Comparison of ENCODE assay signal across 14 mouse cellular contexts in the genomic region with DNA sequence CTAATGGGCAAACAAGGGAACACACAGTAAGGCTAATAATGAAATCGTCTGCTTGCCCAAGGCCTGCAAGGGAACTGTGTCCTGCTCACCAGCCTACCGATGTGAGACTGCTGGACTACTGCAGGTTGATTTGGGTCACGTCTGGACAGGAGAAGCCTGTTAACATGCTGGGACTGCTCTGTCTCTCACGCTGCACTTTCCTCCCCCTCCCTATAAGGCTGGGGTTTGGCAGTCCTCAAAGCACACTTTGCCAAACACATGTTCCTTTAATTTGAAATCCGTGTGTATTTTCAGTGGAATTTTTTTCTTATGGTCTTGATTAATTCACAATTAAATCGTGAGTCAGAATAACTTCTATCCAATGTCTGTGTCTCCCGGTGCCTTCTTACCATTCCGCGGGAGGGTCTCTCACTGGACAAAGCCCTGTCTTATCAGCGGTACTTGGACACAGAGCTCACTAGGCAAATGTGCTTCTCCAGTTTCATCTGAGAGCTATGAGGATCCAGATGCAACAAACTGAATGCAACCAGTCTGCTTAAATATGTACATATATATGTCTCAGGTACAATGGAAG.
DNase-seq lines count a peak whose midpoint lies in the region; ATAC-seq and TF ChIP-seq lines count a peak whose summit lies in the region.
"Had no signal": no experiment of that assay in that cellular context is flagged by ENCODE, and none has a peak within 500 bp of the region (broad histone marks: within the 10 kb centered on the region; RNA-seq: fewer than 3 reads in every experiment).

No protein-coding gene starts in this region.

- no peak for TF ChIP-seq CTCF in layer of hippocampus, adult 2 months (conservative IDR thresholded peaks at IDR 0.05)
- no peak for TF ChIP-seq CTCF in heart, postnatal 0 days (IDR thresholded peaks at IDR 0.05; ENCODE audit: low read depth)

- ATAC-seq in forebrain, embryonic 15.5 days (replicated peaks) = 0 out of 2 replicates have a peak, but pooled peaks have one; percentile 41
- ATAC-seq in embryonic facial prominence, embryonic 15.5 days (ENCODE audit: insufficient number of reproducible peaks, low FRiP score, low TSS enrichment, low read depth) = peak; percentile 80; the same call in 1 of the 2 replicates
- peak; percentile 49; the same call in 1 of the 2 replicates for ATAC-seq in heart, postnatal 0 days (ENCODE audit: insufficient read depth, low read depth)
- no peak for ATAC-seq in megakaryocyte, adult 5-6 weeks (ENCODE audit: poor library complexity, severe bottlenecking)
- ATAC-seq: forebrain, embryonic 13.5 days had no signal

- H3K4me2 ChIP-seq in forebrain, embryonic 15.5 days (replicated peaks) = no peak overlapping the region
- H3K4me2 ChIP-seq in embryonic facial prominence, embryonic 15.5 days (replicated peaks) = no peak overlapping the region
- H3K4me2 ChIP-seq in heart, postnatal 0 days (ENCODE audit: low read depth, low read length) = no peak overlapping the region
- H3K4me2 ChIP-seq: forebrain, embryonic 13.5 days; liver, embryonic 15.5 days had no signal

- no peaks in the 10 kb centered on the region for H3K27me3 ChIP-seq in forebrain, embryonic 15.5 days
- no peaks in the 10 kb centered on the region for H3K27me3 ChIP-seq in forebrain, embryonic 10.5 days (ENCODE audit: poor library complexity, severe bottlenecking)
- H3K27me3 ChIP-seq in embryonic facial prominence, embryonic 15.5 days = no peaks in the 10 kb centered on the region
- H3K27me3 ChIP-seq in heart, postnatal 0 days (ENCODE audit: control insufficient read depth, insufficient read depth, low read length) = no peaks in the 10 kb centered on the region
- H3K27me3 ChIP-seq: forebrain, embryonic 13.5 days; liver, embryonic 15.5 days; megakaryocyte, embryonic 14.5 days had no signal

- no peak overlapping the region for H3K27ac ChIP-seq in forebrain, embryonic 15.5 days (replicated peaks)
- H3K27ac ChIP-seq in forebrain, embryonic 10.5 days = no peak overlapping the region
- no peak overlapping the region for H3K27ac ChIP-seq in layer of hippocampus, adult 2 months
- peak overlapping the region; percentile 76 for H3K27ac ChIP-seq in embryonic facial prominence, embryonic 15.5 days (replicated peaks)
- H3K27ac ChIP-seq in heart, postnatal 0 days (ENCODE audit: low read depth) = no peak overlapping the region
- H3K27ac ChIP-seq: forebrain, embryonic 13.5 days; liver, embryonic 15.5 days had no signal

- DNase-seq in forebrain, embryonic 10.5 days (ENCODE audit: extremely low spot score, low spot score) = no peak
- DNase-seq in layer of hippocampus, adult 2 months (ENCODE audit: low spot score in 2 of 2) = peak; percentile 39 to 42
- DNase-seq in layer of hippocampus, adult 9-11 months = no peak
- peak; percentile 10 for DNase-seq in heart, postnatal 0 days (ENCODE audit: low spot score)
- DNase-seq in cerebellum, postnatal 4 days (ENCODE audit: low spot score in 2 of 2) = no peak
- DNase-seq: adrenal gland, postnatal 25 days; kidney, postnatal 10 days; thymus, postnatal 25 days had no signal

- H3K4me3 ChIP-seq in forebrain, embryonic 15.5 days = no peak overlapping the region
- H3K4me3 ChIP-seq in forebrain, embryonic 10.5 days = no peak overlapping the region
- H3K4me3 ChIP-seq in layer of hippocampus, adult 2 months = no peak overlapping the region
- no peak overlapping the region for H3K4me3 ChIP-seq in embryonic facial prominence, embryonic 15.5 days (replicated peaks)
- no peak overlapping the region for H3K4me3 ChIP-seq in heart, postnatal 0 days (ENCODE audit: low read depth, low read length)
- H3K4me3 ChIP-seq: forebrain, embryonic 13.5 days; liver, embryonic 15.5 days; megakaryocyte, embryonic 14.5 days had no signal

- H3K9ac ChIP-seq in forebrain, embryonic 15.5 days (replicated peaks) = no peak overlapping the region
- no peak overlapping the region for H3K9ac ChIP-seq in embryonic facial prominence, embryonic 15.5 days
- no peak overlapping the region for H3K9ac ChIP-seq in heart, postnatal 0 days (replicated peaks; ENCODE audit: low read depth, low read length)
- H3K9ac ChIP-seq: forebrain, embryonic 13.5 days; liver, embryonic 15.5 days had no signal

- H3K4me1 ChIP-seq in forebrain, embryonic 15.5 days = peaks cover 10% of the 10 kb centered on the region
- H3K4me1 ChIP-seq in forebrain, embryonic 10.5 days = peaks cover 12% of the 10 kb centered on the region
- H3K4me1 ChIP-seq in embryonic facial prominence, embryonic 15.5 days = peaks cover 33% of the 10 kb centered on the region
- H3K4me1 ChIP-seq in heart, postnatal 0 days (ENCODE audit: control insufficient read depth, insufficient read depth) = no peaks in the 10 kb centered on the region
- H3K4me1 ChIP-seq: forebrain, embryonic 13.5 days; liver, embryonic 15.5 days; megakaryocyte, embryonic 14.5 days had no signal

- WGBS in forebrain, embryonic 15.5 days = 60% methylated on average over 10 of the region's 10 CpGs
- WGBS in forebrain, embryonic 10.5 days = 85% methylated on average over 10 of the region's 10 CpGs
- WGBS in embryonic facial prominence, embryonic 15.5 days = 32% methylated on average over 10 of the region's 10 CpGs
- WGBS in heart, postnatal 0 days = 35% methylated on average over 10 of the region's 10 CpGs

- H3K36me3 ChIP-seq in forebrain, embryonic 15.5 days = no peaks in the 10 kb centered on the region
- H3K36me3 ChIP-seq in forebrain, embryonic 10.5 days (replicated peaks) = no peaks in the 10 kb centered on the region
- H3K36me3 ChIP-seq in embryonic facial prominence, embryonic 15.5 days = no peaks in the 10 kb centered on the region
- H3K36me3 ChIP-seq in heart, postnatal 0 days (replicated peaks; ENCODE audit: control insufficient read depth, insufficient read depth, low read length) = no peaks in the 10 kb centered on the region
- H3K36me3 ChIP-seq: liver, embryonic 15.5 days had no signal

- no peak for TF ChIP-seq EP300 in heart, postnatal 0 days (IDR thresholded peaks at IDR 0.05; ENCODE audit: low read depth)

- H3K9me3 ChIP-seq in forebrain, embryonic 15.5 days = no peaks in the 10 kb centered on the region
- no peaks in the 10 kb centered on the region for H3K9me3 ChIP-seq in forebrain, embryonic 10.5 days
- no peaks in the 10 kb centered on the region for H3K9me3 ChIP-seq in embryonic facial prominence, embryonic 15.5 days (replicated peaks)
- no peaks in the 10 kb centered on the region for H3K9me3 ChIP-seq in heart, postnatal 0 days (replicated peaks; ENCODE audit: control insufficient read depth, low read length)
- H3K9me3 ChIP-seq: forebrain, embryonic 13.5 days; liver, embryonic 15.5 days had no signal

Comparison
In these comparisons a context has a peak if more than half of its experiments do, and no peak if none do; other contexts are left out.
1. DNase-seq: peak in layer of hippocampus, adult 2 months (2 of 2) and heart, postnatal 0 days (single experiment); none in forebrain, embryonic 10.5 days (single experiment), layer of hippocampus, adult 9-11 months (single experiment) and cerebellum, postnatal 4 days (0 of 2).